Mouse (Mus musculus) heart, postnatal 10 days (tissue): ENCODE measurements around the gene Pla2g12a. TPM values are rescaled to one million over a fixed set of nuclear protein-coding genes. Genes with fewer than 3 reads are reported as not detected.

Experiments used
- DNase-seq, 2 experiments: peaks; one replicate each; pipeline ENCODE4 v3.0.0; 2021
- intact Hi-C: fragments of 180-260 bp; cut with DNase I; formaldehyde crosslinking; loops from one replicate; pipeline ENCODE4 v1.15.1; 2025
- total RNA-seq, 2 experiments: library from RNA; stranded (reverse); gene quantifications; 2 replicates each; pipeline ENCODE4 v1.2.3; 2021

Gene Pla2g12a
- 10 to 100 TPM; 21.3 to 29.8 TPM for total RNA-seq

DNA sequence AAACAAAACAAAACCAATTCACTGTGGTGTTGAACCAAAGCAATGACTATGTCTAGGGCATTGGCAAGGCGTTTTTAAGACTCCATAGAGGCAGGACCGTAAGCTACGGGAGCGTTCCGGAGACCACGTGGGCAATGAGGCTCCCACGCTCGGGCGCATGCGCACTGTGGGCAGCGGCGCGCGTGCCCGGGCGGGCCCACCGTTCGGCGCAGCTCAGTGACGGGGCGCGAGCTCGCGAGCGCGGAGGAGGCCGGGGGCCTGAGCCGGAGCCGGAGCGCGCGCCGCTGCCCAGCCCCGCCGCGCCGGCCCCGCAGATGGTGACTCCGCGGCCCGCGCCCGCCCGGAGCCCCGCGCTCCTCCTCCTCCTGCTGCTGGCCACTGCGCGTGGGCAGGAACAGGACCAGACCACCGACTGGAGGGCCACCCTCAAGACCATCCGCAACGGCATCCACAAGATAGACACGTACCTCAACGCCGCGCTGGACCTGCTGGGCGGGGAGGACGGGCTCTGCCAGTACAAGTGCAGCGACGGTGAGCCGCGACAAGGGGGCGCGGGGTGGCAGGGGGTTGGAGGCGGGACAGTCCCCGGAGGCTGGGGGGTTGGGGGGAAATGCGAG, at the start of gene Pla2g12a:
Gene Pla2g12a, plus strand, starts transcription at position 202 of the 617 bp plus-strand sequence.
- DNase-seq, result peak; percentile 94
- intact Hi-C loops, result loop anchor here (2.0 kb wide), 1 partner anchor 22 kb away; the partner anchor contains the start of gene Casp6

- intact Hi-C loops, result loop anchor here (2.0 to 10.0 kb wide), 4 partner anchors 46 to 877 kb away; partner anchors contain the start of genes Casp6, Elovl6 and Ostc
- DNase-seq, result no peak
Observed at GRCm38 (mm10) chr3:129830626-129831025, 47.8 kb upstream of the Pla2g12a start.

GRCm38 (mm10) chr3:129831035-129831568, 47.3 kb upstream of the Pla2g12a start, which contains the start of gene Gar1:
Gene Gar1, minus strand, starts transcription at chr3:129831396.
- peak; percentile 97 to 98 for DNase-seq
- intact Hi-C loops, result loop anchor here (2.0 to 10.0 kb wide), 4 partner anchors 46 to 876 kb away; partner anchors contain the start of genes Casp6, Elovl6 and Ostc

DNA sequence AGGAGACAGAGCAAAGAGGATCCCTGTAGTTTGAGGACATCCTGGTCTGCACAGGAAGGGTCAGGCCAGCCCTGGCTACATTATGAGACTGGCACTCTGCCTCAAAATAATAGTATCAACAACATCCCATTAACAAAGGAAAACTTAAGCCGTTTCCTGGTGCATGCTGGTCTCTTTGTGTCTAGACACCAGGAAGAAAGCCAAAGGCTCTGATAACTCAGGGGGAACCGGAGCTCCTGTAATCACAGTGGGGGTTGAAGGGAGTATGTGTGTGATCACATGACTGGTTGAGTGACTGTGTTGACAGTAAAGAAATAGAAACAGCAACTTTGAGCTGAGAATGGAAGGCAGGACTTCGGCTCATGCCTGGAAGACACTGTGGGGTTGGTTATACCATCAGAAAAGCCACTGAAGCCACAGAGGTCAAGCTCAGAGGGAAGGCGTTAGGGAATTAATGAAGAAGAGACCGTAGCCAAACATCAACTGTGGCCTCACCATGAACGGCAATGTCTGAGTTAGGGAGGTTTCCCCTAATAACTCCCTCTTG, 42.9 kb upstream of the Pla2g12a start, which contains the start of gene Cfi:
Gene Cfi, plus strand, starts transcription at position 497 of the 547 bp plus-strand sequence.
- intact Hi-C loops, result loop anchor here (2.0 to 10.0 kb wide), 2 partner anchors 225 to 301 kb away; partner anchors contain the start of genes Elovl6 and Sec24b
- peak in 1 of 2 experiments; percentile 16 for DNase-seq

DNA sequence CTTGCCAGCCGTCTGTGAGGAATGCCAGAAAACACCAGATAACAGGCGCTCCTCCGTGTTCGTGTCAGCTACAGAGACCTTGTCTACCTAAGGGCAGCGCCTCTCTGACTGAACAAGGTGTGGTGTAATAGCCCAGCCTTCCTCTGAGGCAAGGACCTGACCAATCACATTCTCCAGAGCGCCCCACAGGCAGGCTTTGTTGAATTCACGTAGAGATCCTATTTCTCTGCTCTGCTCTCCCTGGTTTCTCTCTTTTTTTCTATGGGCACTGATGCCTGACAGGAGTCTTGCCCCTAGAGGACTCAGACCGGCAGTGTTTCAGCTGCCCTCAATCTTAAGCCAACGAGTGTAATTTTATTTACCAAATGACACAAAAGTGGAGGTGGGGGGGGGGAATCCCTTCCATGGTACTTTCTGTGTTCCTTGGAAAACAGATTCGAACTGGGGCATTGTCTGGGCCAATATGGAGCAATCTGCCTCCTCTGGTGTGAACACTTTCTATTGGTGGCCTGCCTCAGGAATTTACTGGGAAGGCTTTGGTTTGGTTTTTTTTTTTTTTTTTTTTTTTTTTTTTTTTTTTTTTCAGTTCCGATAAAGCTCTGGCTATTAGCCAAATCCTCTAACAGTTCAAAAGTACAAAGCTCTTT, 42.2 kb upstream of the Pla2g12a start:
- DNase-seq, result peak in 1 of 2 experiments; percentile 8
- intact Hi-C loops, result loop anchor here (10.0 kb wide), 1 partner anchor 301 kb away; the partner anchor contains the start of gene Elovl6

- intact Hi-C loops, result loop anchor here (10.0 kb wide), 1 partner anchor 302 kb away; the partner anchor contains the start of gene Elovl6
- DNase-seq, result no peak
Observed at GRCm38 (mm10) chr3:129836965-129837364, 41.4 kb upstream of the Pla2g12a start.

- intact Hi-C loops, result loop anchor here (10.0 kb wide), 1 partner anchor 303 kb away; the partner anchor contains the start of gene Elovl6
- DNase-seq, result no peak
Observed at GRCm38 (mm10) chr3:129838017-129838416, 40.4 kb upstream of the Pla2g12a start.

DNA sequence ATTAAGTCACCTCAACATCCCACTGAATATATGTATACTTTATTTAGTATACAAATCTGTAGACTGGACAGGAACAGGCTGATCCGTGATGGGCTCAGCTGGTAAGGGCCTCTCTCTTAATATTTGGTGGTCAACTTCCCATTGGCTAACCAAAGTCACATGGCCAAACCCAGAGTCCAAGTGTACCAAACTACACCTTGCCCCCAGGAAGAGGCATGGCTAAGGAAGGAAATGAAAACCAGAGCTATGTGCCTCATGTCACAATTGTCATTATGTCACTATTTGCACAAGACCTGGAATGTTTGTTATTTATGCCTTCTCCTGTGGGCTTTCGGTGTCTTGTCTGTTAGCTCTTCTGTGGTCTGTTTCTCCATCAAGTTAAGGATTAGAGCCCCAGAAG, 32.5 kb upstream of the Pla2g12a start:
- intact Hi-C loops, result no loop called here

DNA sequence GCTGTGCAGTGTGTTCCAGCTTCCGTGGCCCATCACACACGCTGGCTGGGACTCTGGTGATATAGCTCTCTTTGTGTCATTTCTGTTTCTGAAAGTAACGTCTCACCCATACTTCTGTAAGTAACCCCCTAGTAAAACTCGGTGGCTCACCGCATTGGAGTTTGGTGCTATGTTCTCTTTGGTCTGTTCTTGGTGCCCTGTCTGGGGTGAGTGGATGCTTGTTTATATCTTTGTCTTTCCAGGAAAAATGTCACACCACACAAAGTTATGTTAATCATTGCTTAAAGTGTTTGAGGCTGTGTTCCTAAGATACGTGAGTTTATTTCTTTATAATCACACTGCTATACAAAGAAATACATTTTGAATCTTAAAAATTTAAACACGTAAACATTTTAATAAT, 31.6 kb upstream of the Pla2g12a start:
- intact Hi-C loops, result no loop called here
- DNase-seq, result no peak

More for the DNA sequence above, 32.5 kb upstream of the Pla2g12a start:
- DNase-seq, result no peak

- intact Hi-C loops, result loop anchor here (2.0 kb wide), 1 partner anchor 218 kb away; no protein-coding TSS in a partner anchor
- DNase-seq, result no peak
Observed at GRCm38 (mm10) chr3:129862592-129862991, 15.8 kb upstream of the Pla2g12a start.

DNA sequence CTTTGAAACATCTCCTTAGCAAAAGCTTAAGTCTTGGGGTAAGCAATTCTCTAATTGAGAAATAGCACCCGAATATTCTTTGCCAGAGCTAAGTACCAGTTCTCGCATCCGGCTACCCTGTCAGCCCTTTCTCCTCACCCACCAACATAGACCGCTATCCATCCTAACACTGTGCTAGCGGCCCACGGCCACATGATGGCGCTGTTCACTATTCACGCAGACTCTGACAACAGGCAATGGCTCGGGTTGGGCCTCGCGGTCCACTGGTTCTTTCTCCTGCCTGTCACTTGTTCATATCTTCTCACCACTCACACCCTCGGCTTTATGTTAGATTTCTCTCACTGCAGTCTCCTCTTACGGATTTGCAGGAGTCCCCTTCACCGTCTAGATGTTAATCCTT, 14.7 kb upstream of the Pla2g12a start:
- intact Hi-C loops, result loop anchor here (2.0 kb wide), 1 partner anchor 217 kb away; no protein-coding TSS in a partner anchor
- DNase-seq, result peak; percentile 32 to 69

DNA sequence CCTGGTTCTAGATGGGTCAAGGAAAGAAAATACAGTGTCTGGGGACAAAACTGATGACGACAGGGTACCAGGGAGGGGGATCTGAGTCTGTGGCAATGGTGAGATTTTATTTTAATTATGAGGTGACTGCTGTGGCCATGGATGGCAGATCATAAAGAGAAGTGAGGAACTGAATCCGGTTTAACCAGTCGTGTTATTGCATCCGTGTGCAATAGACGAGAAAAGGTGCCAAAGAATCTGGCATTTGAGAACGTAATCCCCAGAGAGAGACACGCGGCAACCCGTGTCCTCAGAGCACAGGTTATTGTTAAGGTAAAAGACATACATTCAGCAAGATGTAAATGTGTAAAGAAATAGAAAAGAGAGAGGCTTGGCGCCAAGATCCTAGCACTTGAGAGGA, 1.1 kb upstream of the Pla2g12a start:
- no peak for DNase-seq
- intact Hi-C loops, result loop anchor here (2.0 kb wide), 1 partner anchor 47 kb away; the partner anchor contains the start of gene Gar1

- peak; percentile 42 to 48 for DNase-seq
- intact Hi-C loops, result loop anchor here (2.0 kb wide), 1 partner anchor 22 kb away; the partner anchor contains the start of gene Casp6
Observed at GRCm38 (mm10) chr3:129879131-129879757, 838 bp downstream of the Pla2g12a start.

DNA sequence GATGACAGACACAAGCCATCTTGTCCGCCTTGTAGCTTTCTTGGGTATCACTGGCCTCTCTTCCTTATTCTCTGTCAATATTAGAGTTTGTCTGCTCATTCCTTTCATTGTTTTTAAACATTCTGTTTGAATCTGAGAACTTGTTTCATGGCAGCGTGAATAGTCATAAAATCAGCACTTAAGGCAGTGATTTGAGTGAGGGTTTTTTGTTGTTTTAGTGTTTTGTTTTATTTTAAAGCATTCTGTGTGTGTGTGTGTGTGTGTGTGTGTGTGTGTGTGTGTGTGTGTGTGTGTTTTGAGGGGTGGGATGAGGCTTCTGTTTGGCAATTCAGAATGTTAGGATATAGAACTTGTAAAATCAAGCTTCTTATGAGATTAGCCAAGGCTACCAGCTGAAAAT, 1.5 kb downstream of the Pla2g12a start:
- intact Hi-C loops, result loop anchor here (2.0 kb wide), 1 partner anchor 21 kb away; the partner anchor contains the start of gene Casp6
- DNase-seq, result no peak

DNA sequence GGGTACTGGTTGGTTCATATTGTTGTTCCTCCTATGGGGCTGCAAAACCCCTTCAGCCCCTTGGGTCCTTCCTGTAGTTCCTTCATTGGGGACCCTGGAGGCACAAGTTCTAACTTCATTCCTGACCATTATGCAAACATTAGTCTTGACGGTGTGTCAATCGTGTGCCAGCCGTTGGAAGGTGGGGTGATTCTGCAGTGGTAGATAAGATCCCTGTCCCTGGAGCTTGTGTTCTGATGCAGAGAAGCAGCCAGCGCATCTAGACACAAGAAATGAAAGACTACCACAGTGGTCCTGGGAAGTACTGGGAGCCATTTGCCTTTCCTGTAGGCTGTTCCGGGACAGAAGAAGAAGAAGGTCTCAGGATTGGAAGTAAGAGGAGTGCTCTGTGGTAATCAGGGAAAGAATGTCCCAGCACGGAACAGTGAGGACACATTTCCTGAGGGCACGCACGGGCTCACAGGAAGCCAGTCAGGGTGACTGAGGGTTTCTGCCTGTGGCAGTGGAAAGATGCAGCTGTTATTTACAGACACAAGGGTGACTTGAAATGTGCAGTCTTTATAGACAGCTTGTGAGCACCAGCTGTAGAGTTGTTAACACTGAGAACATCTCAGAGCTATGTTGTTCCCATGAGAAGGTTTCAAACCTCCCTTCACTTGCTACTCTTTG, 2.7 kb downstream of the Pla2g12a start:
- no peak for DNase-seq
- intact Hi-C loops, result no loop called here

GRCm38 (mm10) chr3:129885577-129885976, 7.2 kb downstream of the Pla2g12a start:
- intact Hi-C loops, result no loop called here

DNA sequence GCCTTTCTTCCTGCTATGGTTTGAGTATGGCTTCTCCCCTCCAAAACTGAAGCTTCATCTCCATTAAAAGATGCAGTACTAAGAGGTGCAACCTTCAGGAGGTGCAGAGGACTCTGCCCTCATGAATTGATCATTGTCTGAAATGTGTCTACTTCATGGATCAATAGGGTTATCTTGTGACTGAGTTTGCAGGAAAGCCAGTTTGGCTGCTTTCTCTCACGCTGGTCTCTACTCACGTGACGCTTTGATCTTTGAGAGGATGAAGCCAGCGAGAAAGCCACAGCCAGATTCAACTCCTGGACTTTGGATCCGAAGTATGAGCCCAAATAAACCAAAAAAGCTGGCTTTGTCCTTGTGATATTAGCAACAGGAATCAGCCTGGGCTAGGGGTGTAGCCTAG, 8.0 kb downstream of the Pla2g12a start:
- DNase-seq, result no peak
- intact Hi-C loops, result no loop called here

More at GRCm38 (mm10) chr3:129885577-129885976, 7.2 kb downstream of the Pla2g12a start:
- DNase-seq, result no peak

DNA sequence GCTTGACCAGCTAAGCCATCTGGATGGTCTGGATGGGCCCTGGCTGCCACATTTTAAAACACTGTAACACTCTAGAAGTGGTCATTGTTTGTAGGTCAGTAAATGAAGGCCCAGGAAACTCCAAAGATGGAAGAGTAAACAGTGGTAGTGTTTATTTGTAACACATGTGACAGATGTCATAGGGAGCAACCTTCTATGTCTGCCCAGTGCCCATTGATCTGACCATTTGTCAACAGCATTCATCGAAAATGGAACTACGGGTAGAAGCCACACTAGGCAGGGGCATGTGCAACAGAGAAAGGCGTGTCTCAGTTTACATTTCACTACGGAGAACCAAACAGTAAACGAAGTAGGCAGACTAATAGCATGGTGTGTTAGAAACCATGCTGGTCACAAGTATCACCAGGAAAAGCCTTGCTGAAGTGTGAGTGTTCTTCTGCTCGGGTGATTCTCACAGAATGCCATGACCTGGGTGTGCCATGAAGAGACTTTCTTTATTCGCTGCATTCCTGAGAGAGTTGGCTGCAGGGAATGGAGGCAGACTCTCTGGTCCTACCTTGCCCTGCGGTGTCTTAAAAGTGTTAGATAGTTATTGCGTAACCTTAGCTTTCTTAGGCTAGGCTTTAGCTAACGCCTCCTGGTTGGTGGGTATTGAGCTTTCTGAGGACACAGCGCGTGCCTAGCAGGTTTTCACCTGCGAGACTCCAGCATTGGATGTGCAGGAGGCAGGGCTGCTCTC, 9.5 kb downstream of the Pla2g12a start:
- intact Hi-C loops, result no loop called here
- DNase-seq, result no peak

- intact Hi-C loops, result no loop called here
- DNase-seq, result no peak
Observed at GRCm38 (mm10) chr3:129892003-129892402, 13.6 kb downstream of the Pla2g12a start.
